Mouse (Mus musculus) cerebellum, adult 18-20 months (tissue): ENCODE results near the gene Ptprz1.
"Not testable (repeated sequence)": the region's sequence is repeated elsewhere in the genome, so short reads cannot be mapped to it uniquely, and the experiment has no call there.

Experiments used
- DNase-seq, 2 experiments: peaks; one replicate each; pipeline ENCODE4 v3.0.0; 2021

Ptprz1 gene

DNA sequence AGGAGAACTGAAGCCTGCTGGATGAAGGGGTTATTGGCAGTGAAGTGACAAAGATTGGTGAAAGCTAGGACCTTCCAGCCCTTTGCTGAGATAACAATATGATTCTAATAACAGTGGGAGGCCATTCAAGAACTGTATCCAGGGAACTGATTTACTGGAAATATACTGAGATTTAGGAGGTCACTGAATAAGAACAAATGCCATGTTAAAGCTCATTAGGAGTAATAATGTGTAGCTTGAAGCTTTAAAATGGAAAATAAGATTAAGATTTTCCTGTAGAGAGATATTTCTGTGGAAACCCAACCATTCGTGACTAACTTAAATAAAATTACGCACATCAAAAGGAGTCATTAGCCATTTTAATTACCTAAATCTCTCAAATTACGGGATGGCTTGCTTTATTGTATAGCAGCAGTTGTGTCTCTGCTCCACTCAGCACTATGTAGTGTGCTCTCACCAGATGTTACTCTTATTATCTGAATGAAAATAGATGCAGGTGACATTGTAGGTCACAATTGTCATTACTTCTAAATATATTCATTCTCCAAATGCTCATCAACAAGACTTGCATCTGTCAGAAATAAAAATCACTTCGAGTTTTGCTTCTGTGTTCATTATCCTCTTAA lies 139.8 kb downstream of the Ptprz1 start:
- DNase-seq: no peak

- DNase-seq: no peak
These were observed 152.9 kb downstream of the Ptprz1 start for GRCm38 (mm10) chr6:23028251-23028650.

DNA sequence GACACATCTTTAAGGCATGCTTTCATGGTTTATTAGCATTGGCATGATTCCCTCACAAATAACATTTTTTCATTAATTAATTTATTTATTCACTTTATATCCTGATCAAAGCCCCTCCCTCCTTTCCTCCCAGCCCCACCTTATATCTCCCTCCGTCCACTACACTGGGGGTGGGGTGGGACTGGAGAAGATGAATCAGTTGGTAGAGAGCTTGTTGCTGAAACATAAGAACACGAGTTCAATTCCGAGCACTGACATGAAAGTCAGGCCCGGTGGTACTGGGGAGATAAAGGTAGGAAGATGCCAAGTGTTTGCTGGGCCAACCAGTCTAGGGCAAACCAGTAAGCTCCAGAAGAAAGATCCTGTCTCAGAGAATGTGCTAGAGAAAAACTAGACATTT lies 173.5 kb downstream of the Ptprz1 start:
- no peak for DNase-seq

DNA sequence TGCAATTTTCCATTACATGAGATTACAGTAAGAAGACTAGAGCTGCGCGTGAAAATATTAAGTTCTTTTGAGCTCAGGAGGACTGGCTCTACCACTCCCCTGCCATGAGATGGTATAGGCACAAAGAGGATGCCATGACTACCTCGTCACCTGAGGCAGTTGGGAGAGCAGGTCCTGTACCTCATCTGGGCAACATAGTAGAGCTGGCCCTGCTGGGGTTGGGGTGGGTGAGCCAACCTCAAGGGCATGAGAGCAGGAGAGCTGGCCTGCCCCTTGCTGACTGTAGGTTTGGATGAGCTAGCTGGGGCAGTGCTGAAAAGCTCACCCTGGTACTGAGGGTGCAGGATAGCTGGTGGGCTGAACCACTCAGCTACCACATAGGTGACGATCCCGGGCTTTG lies 180.4 kb downstream of the Ptprz1 start:
- DNase-seq: no peak

DNA sequence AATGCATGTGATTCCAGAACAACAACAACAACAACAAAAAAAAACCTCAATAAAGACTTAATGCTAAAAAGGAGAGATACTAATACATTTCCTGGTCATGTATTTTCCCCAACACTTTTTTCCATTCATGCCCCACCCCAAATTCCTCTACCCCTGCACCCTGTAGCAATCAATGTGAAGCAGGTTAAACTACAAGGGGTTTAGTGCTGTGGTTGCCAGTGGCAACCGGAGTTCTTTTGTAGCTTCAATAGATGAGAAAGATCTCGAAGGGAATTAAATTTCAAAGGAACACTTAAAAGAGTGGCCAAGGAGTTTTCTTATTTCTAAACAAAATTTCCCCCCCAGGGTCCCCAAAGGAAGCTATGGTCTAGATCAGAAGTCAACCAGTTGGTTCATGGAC lies 200.8 kb downstream of the Ptprz1 start:
- no peak for DNase-seq

DNA sequence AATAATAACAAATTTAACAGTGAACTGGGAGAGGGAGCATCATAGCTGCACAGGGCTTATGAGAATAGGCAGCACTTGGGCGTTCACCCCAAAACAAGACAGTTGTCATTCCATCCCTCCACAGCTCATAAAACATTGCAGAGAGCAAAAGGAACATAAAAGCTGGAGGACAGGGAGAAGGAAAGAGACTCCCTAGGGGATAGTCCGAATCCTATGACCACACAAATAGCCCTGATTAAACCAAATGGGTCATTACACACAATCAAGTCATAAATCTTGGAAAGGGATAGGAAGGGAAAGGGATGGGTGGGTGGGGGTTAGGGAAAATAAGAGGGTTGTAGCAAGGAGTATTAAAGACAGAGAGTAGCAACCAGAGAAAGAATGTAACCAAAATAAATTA lies 203.0 kb downstream of the Ptprz1 start:
- DNase-seq: no peak

DNA sequence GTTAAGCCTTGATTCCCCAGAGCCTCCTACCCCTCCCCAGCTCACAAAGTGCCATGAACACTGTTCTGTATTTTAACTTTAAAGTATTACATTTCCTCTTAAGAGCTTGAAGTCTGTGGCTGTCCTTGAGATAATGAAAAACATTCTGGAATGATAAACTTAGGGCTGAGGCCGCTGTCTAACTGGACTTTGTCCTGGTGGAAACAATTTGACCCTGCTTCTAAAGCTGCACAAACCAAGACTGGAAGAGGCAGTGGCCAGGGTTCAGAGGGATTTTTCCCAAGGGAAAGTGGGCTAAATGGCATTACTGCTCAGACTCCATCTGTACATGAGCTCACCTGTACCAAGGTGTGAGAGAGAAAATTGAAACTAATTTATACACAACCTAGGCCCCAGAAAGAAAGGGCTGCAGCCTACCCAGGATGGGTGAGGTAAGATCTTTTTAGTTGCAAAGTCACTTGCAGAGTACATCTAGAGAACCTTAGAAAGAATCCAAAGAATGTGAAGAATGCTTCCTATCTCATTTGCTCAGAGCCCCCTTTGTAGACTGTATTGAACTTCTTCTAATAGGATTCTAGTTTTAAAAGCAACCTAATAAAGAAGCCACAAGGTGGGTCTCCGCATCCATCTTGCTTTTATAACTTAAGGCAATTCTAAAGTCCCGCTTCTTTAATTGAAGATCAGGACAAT lies 204.8 kb downstream of the Ptprz1 start:
- no peak for DNase-seq

GRCm38 (mm10) chr6:23084587-23085421 lies 209.5 kb downstream of the Ptprz1 start:
- no peak for DNase-seq

GRCm38 (mm10) chr6:23089292-23089691 lies 214.0 kb downstream of the Ptprz1 start:
- not testable (repeated sequence) for DNase-seq

DNA sequence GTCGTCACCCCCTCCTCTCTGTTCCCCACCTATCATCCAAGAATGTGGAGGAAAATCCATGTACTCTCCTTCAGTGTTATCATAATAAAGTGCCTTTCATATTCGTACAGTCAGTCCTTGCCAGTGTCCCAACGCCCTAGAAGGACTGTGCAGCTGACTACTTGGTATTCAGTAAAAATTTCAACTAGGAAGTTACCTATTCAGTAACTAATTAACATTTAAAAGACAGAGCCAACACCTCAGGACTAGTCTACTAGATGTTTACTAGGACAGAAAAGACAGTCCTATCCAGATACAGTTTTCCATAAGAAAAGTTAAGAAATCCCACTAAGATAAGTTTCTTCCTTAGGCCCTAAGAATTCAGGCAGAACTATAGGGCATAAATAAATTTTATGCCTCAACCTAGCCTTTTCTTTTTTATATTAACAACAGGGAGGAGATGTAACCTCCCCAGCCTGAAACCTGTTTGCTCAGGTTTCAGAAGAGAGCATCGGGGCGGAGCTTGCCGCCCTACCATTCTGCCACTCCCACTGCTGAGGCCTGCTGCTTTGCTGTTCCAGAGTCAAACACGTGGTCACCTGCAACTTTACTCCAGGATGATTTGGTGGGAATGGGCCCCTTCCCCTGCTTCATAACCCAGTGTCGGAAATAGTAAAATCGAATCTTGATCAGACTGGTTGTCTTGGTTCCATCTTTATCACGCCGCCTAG lies 215.2 kb downstream of the Ptprz1 start:
- DNase-seq: not testable (repeated sequence)
